Mouse (Mus musculus): ENCODE results near the gene Pcdh8. TPM values are rescaled to one million over a fixed set of nuclear protein-coding genes. Genes with fewer than 3 reads are reported as not detected.

The Pcdh8 gene
- polyA plus RNA-seq, 1 experiment from 2014 or later: 1.4 TPM

DNA sequence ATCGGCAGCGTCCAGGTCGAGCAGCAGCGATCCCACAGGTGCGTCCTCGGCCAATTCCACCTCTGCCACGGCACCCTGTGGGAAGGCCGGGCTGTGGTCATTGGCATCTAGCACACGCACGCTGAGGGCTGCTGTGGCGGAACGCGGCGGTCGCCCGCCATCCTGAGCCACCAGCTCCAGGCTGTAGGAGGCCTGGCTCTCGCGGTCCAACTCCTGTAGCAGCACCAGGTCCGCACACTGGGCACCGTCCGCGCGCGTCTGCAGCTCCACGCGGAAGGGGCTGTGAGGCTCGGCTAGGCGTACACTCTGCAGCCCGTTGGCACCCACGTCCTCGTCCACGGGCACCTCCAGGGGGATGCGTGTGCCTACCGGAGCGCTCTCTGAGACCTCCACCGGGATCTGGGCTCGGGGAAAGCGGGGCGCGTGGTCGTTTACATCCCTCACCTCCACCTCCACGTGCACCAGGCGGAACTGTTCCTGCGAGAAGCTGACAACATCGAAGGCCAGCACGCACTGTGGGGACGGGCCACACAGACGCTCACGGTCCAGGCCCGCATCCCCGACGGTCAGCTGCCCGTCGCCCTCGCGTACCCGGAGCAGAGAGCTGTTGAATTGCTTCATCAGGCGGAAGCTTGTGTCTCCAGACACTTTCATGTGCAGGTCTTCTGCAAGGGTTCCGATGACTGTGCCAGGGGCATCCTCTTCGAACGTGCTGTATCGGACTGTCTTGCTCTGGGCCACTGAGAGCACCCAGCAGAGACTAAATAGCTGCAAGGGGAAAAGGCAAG is 612 bp downstream of the Pcdh8 start:
- H3K9me3 ChIP-seq (replicated peaks; ENCODE audit: low read length): no peaks in the 10 kb centered on the region

DNA sequence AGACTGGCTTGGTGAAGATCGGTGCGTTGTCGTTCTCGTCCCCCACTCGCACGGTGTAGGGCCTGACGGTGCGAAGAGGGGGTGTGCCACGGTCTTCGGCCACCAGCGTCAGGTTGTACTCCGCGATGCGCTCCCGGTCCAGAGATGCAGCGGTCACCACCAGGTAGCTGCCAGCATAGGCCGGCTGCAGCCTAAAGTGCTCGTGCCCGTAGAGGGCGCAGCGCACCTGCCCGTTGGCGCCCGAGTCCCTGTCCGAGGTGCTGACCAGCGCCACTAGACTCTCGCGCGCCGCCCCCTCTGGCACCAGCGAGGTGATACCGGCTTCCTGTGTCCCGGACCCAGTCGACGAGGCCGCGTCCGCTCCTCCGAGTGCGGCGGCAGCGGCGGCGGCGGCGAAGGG is 1.5 kb downstream of the Pcdh8 start:
- peak; percentile 90 for TF ChIP-seq CTCF (IDR thresholded peaks at IDR 0.05; ENCODE audit: low read depth)

More for the DNA sequence above, 612 bp downstream of the Pcdh8 start:
- Histone ChIP-seq H3K4me3 (replicated peaks; ENCODE audit: low read depth, low read length) (peak overlapping the region; percentile 16), H3K4me1 (replicated peaks; ENCODE audit: insufficient read depth, low read length) (peaks cover 22% of the 10 kb centered on the region), H3K4me2 (ENCODE audit: low read length) (peak overlapping the region; percentile 53), H3K27me3 (ENCODE audit: insufficient read depth, low read length) (peaks cover 67% of the 10 kb centered on the region), H3K36me3 (ENCODE audit: insufficient read depth, low read length) (no peaks in the 10 kb centered on the region), H3K27ac (no peak overlapping the region), H3K9ac (ENCODE audit: low read depth, low read length) (no peak overlapping the region)
- DNase-seq (ENCODE audit: low spot score): no peak
- 4% methylated on average over 62 of the region's 62 CpGs for WGBS
- TF ChIP-seq CTCF (IDR thresholded peaks at IDR 0.05; ENCODE audit: low read depth): no peak
- peak; percentile 22; the same call in 1 of the 2 replicates for ATAC-seq (replicated peaks; ENCODE audit: low FRiP score, low read depth)

DNA sequence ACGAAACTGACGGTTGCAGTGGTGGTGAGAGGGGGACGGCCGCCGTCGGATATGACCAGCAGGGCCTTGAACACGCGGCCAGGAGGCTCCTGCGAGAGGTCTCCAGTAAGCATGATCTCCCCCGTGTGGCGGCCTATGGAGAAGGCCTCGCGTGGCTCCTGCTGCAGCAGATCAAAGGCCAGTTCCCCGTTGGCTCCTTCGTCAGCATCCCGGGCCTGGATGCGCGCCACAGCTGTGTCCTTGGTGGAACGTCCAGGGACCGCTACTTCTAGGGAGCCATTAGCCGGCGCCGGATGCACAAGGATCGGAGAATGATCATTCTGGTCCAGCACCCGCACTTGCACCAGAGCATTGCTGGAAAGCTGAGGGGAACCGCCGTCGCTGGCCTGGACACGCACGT is 2.1 kb downstream of the Pcdh8 start:
- no peaks in the 10 kb centered on the region for H3K9me3 ChIP-seq (replicated peaks; ENCODE audit: low read length)
- H3K9ac ChIP-seq (ENCODE audit: low read depth, low read length): no peak overlapping the region
- 0 out of 2 replicates have a peak, but pooled peaks have one; percentile 23 for TF ChIP-seq CTCF (IDR thresholded peaks at IDR 0.05; ENCODE audit: low read depth)
- peak overlapping the region; percentile 20; the same call in 1 of the 2 replicates for H3K4me3 ChIP-seq (replicated peaks; ENCODE audit: low read depth, low read length)
- WGBS: 6% methylated on average over 30 of the region's 30 CpGs
- peak overlapping the region; percentile 53 for H3K4me2 ChIP-seq (ENCODE audit: low read length)
- ATAC-seq (replicated peaks; ENCODE audit: low FRiP score, low read depth) (no peak; the same call in 1 of the 2 replicates), DNase-seq (ENCODE audit: low spot score) (no peak)
- peaks cover 56% of the 10 kb centered on the region for H3K27me3 ChIP-seq (ENCODE audit: insufficient read depth, low read length)
- no peaks in the 10 kb centered on the region for H3K36me3 ChIP-seq (ENCODE audit: insufficient read depth, low read length)
- H3K4me1 ChIP-seq (replicated peaks; ENCODE audit: insufficient read depth, low read length): peaks cover 20% of the 10 kb centered on the region
- H3K27ac ChIP-seq: no peak overlapping the region

More for the DNA sequence above, 1.5 kb downstream of the Pcdh8 start:
- peaks cover 22% of the 10 kb centered on the region for H3K4me1 ChIP-seq (replicated peaks; ENCODE audit: insufficient read depth, low read length)
- ATAC-seq (replicated peaks; ENCODE audit: low FRiP score, low read depth): peak; percentile 60
- no peak overlapping the region for H3K27ac ChIP-seq
- WGBS: under 1% methylated on average over 41 of the region's 46 CpGs
- H3K36me3 ChIP-seq (ENCODE audit: insufficient read depth, low read length): no peaks in the 10 kb centered on the region
- H3K4me2 ChIP-seq (ENCODE audit: low read length): peak overlapping the region; percentile 53
- DNase-seq (ENCODE audit: low spot score): peak; percentile 83
- H3K9ac ChIP-seq (ENCODE audit: low read depth, low read length): no peak overlapping the region
- H3K9me3 ChIP-seq (replicated peaks; ENCODE audit: low read length): no peaks in the 10 kb centered on the region
- peaks cover 61% of the 10 kb centered on the region for H3K27me3 ChIP-seq (ENCODE audit: insufficient read depth, low read length)
- H3K4me3 ChIP-seq (replicated peaks; ENCODE audit: low read depth, low read length): peak overlapping the region; percentile 16

DNA sequence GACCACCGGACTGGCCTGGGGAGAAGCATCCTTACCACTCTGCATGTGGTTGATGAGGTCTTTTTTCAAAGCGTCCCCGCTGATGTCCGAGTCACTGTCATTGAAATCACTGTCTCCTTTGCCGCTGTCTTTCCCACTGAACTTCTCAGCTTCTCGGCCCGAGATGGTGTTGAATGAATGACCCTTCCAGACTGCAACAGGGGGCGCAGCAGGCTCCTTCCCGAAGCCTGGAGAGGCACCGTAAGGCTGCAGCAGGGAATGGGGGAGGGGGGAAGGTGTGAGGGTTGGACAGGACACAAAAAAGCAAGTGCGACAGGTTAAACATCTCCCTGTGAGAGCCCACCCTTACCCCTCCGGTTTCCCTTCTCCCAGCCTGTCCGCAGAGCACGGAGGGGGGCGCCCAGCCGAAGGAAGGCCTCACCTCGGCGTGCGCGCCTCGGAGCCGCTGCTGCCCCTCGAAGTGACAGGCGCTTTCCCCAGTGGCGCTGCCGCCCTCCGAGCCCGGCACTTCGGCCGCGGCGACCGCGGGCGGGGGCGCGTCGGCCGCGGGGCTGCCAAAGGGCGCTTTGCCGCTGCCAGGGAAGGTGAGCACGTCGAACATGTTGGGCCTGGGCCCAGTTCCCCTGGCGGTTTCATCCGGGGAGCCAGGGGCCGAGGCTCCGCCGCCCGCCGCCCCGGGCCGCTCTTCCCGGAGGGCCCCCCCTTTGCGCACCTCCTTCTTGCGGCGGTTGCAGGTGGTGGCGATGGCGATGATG is 2.9 kb downstream of the Pcdh8 start:
- TF ChIP-seq CTCF (IDR thresholded peaks at IDR 0.05; ENCODE audit: low read depth): peak; percentile 7; the same call in 1 of the 2 replicates
- Histone ChIP-seq H3K27me3 (ENCODE audit: insufficient read depth, low read length) (peaks cover 51% of the 10 kb centered on the region), H3K27ac (no peak overlapping the region), H3K9me3 (replicated peaks; ENCODE audit: low read length) (no peaks in the 10 kb centered on the region), H3K36me3 (ENCODE audit: insufficient read depth, low read length) (no peaks in the 10 kb centered on the region), H3K4me3 (replicated peaks; ENCODE audit: low read depth, low read length) (peak overlapping the region; percentile 20; the same call in 1 of the 2 replicates), H3K4me1 (replicated peaks; ENCODE audit: insufficient read depth, low read length) (peaks cover 16% of the 10 kb centered on the region), H3K9ac (ENCODE audit: low read depth, low read length) (no peak overlapping the region), H3K4me2 (ENCODE audit: low read length) (peak overlapping the region; percentile 53)
- WGBS: 3% methylated on average over 58 of the region's 59 CpGs
- DNase-seq (ENCODE audit: low spot score) (no peak), ATAC-seq (replicated peaks; ENCODE audit: low FRiP score, low read depth) (no peak)

DNA sequence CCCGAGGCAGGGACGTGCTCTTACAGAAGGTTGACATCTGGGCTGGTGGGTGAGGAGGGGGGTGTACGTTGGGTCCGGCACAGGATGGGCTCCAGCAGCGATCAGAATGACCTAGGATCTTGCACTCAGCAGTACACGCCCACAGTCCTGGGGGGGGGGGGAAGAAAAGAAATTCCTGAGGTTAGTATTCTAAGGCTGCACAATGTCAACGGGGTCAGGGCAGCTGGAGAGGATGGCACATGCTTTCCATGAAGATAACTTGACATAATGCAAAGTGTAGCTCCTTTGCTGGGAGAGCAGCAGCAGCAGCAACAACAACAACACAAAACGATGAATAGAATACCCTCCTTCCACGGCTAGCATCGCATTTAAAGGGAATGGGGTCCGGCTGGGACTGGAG is 3.5 kb downstream of the Pcdh8 start:
- TF ChIP-seq CTCF (IDR thresholded peaks at IDR 0.05; ENCODE audit: low read depth): no peak
- H3K4me1 ChIP-seq (replicated peaks; ENCODE audit: insufficient read depth, low read length): peaks cover 16% of the 10 kb centered on the region
- no peak overlapping the region for H3K9ac ChIP-seq (ENCODE audit: low read depth, low read length)
- H3K27ac ChIP-seq: no peak overlapping the region
- 24% methylated on average over 11 of the region's 11 CpGs for WGBS
- no peaks in the 10 kb centered on the region for H3K9me3 ChIP-seq (replicated peaks; ENCODE audit: low read length)
- H3K27me3 ChIP-seq (ENCODE audit: insufficient read depth, low read length): peaks cover 45% of the 10 kb centered on the region
- ATAC-seq (replicated peaks; ENCODE audit: low FRiP score, low read depth) (no peak), DNase-seq (ENCODE audit: low spot score) (no peak)
- 0 out of 2 replicates have a peak overlapping the region, but pooled peaks have one; percentile 20 for H3K4me3 ChIP-seq (replicated peaks; ENCODE audit: low read depth, low read length)
- H3K36me3 ChIP-seq (ENCODE audit: insufficient read depth, low read length): no peaks in the 10 kb centered on the region
- no peak overlapping the region for H3K4me2 ChIP-seq (ENCODE audit: low read length)

DNA sequence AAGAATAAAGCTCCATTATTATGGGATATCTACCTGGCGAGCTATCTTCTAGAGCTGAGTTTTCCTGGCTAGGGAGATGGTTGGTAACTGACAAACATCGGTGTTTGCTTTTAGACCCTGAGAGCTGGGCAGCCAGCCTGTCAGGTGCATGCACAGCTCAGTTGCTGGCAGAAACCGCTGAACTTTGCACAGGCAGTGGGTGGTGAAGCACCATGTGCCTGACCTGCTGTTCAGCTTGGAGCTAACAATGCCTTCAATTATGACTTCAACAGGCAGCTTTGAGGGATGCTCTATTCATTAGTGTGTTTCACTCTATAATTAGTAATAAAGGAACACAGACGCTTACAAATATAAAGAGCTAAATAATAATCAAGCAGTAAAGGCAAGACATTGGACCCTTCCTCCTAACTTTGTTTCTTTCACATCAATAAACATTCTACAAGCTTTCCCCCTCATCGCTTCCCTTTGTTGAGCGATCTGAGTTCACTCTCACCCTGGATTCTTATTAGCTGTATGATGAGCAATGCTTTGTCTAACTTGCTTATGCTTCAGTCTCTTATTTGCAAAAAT is 5.8 kb downstream of the Pcdh8 start:
- no peak overlapping the region for H3K9ac ChIP-seq (ENCODE audit: low read depth, low read length)
- H3K4me3 ChIP-seq (replicated peaks; ENCODE audit: low read depth, low read length): no peak overlapping the region
- ATAC-seq (replicated peaks; ENCODE audit: low FRiP score, low read depth): no peak
- no peak for DNase-seq (ENCODE audit: low spot score)
- H3K27ac ChIP-seq: no peak overlapping the region
- H3K4me1 ChIP-seq (replicated peaks; ENCODE audit: insufficient read depth, low read length): peaks cover 6% of the 10 kb centered on the region
- H3K27me3 ChIP-seq (ENCODE audit: insufficient read depth, low read length): peaks cover 30% of the 10 kb centered on the region
- no peaks in the 10 kb centered on the region for H3K36me3 ChIP-seq (ENCODE audit: insufficient read depth, low read length)
- no peak for TF ChIP-seq CTCF (IDR thresholded peaks at IDR 0.05; ENCODE audit: low read depth)
- H3K4me2 ChIP-seq (ENCODE audit: low read length): no peak overlapping the region
- no peaks in the 10 kb centered on the region for H3K9me3 ChIP-seq (replicated peaks; ENCODE audit: low read length)
- 85% methylated on average over 6 of the region's 6 CpGs for WGBS
